Mouse (Mus musculus): ENCODE data around the gene Ccdc187. TPM values are rescaled to one million over a fixed set of nuclear protein-coding genes. Genes with fewer than 3 reads are reported as not detected.

The Ccdc187 gene
- 0.01 TPM for polyA plus RNA-seq (2012; fragmentation: generic; extraction: Trizol)

GRCm38 (mm10) chr2:26294457-26294856, at the start of gene Ccdc187:
Gene Ccdc187, minus strand, starts transcription at chr2:26294557.
- no peak within 1 kb of the TSS for H3K4me2 ChIP-seq (ENCODE audit: low read depth)
- no peaks in the 10 kb centered on the region for H3K79me2 ChIP-seq (ENCODE audit: control insufficient read depth, insufficient read depth)
- no peak for TF ChIP-seq POLR2AphosphoS2 (IDR thresholded peaks at IDR 0.05; ENCODE audit: insufficient read length, low read depth)
- peak in 1 of 3 experiments; percentile 86 for TF ChIP-seq MYOD1 (IDR thresholded peaks at IDR 0.05; ENCODE audit: control insufficient read depth in 1 of 3, insufficient read length in 2 of 3, low read depth in 2 of 3)
- peaks cover 21% of the 10 kb centered on the region for H3K27me3 ChIP-seq (ENCODE audit: control insufficient read depth, insufficient read depth, insufficient read length)
- H3K36me3 ChIP-seq (ENCODE audit: control insufficient read depth, insufficient read depth), result no peaks in the 10 kb centered on the region
- no peak within 1 kb of the TSS for H3K4me3 ChIP-seq
- H3ac ChIP-seq (ENCODE audit: control insufficient read depth, insufficient read length), result no peak within 1 kb of the TSS

- H3K4me2 ChIP-seq (ENCODE audit: low read depth), result no peak overlapping the region
- no peak overlapping the region for H3K4me3 ChIP-seq
- no peak overlapping the region for H3ac ChIP-seq (ENCODE audit: control insufficient read depth, insufficient read length)
- H3K27me3 ChIP-seq (ENCODE audit: control insufficient read depth, insufficient read depth, insufficient read length), result no peaks in the 10 kb centered on the region
- peaks cover 2% of the 10 kb centered on the region for H3K36me3 ChIP-seq (ENCODE audit: control insufficient read depth, insufficient read depth)
- no peaks in the 10 kb centered on the region for H3K79me2 ChIP-seq (ENCODE audit: control insufficient read depth, insufficient read depth)
- TF ChIP-seq USF1 (IDR thresholded peaks at IDR 0.05; ENCODE audit: low read depth) (no peak), REST (IDR thresholded peaks at IDR 0.05; ENCODE audit: insufficient read depth, insufficient read length) (no peak), TCF12 (IDR thresholded peaks at IDR 0.05; ENCODE audit: insufficient read depth, poor library complexity, severe bottlenecking) (no peak)
Measured at GRCm38 (mm10) chr2:26342609-26343490, 48.5 kb upstream of the Ccdc187 start.

GRCm38 (mm10) chr2:26342044-26342443, 47.7 kb upstream of the Ccdc187 start:
- TF ChIP-seq USF1 (IDR thresholded peaks at IDR 0.05; ENCODE audit: low read depth) (peak; percentile 41), MAX (IDR thresholded peaks at IDR 0.05; ENCODE audit: low read depth) (no peak), POLR2AphosphoS2 (IDR thresholded peaks at IDR 0.05; ENCODE audit: insufficient read length, low read depth) (no peak), MYOD1 (IDR thresholded peaks at IDR 0.05; ENCODE audit: control insufficient read depth in 1 of 3, insufficient read length in 2 of 3, low read depth in 2 of 3) (peak; percentile 32 to 99 (median 96)), TCF12 (IDR thresholded peaks at IDR 0.05; ENCODE audit: insufficient read depth, poor library complexity, severe bottlenecking) (peak; percentile 22), REST (IDR thresholded peaks at IDR 0.05; ENCODE audit: insufficient read depth, insufficient read length) (no peak), MYOG (IDR thresholded peaks at IDR 0.05; ENCODE audit: control insufficient read depth in 1 of 3, insufficient read depth in 1 of 3, insufficient read length in 2 of 3, low read depth in 2 of 3) (peak; percentile 61 to 96 (median 94)), CEBPB (IDR thresholded peaks at IDR 0.05; ENCODE audit: insufficient read depth, poor library complexity, severe bottlenecking) (no peak), POLR2A (IDR thresholded peaks at IDR 0.05; ENCODE audit: insufficient read length, low read depth) (no peak), SRF (IDR thresholded peaks at IDR 0.05; ENCODE audit: control insufficient read depth, insufficient read length, low read depth) (no peak), E2F4 (IDR thresholded peaks at IDR 0.05; ENCODE audit: insufficient read depth) (no peak), TCF3 (IDR thresholded peaks at IDR 0.05; ENCODE audit: insufficient read length, low read depth) (peak; percentile 88)
- H3K79me2 ChIP-seq (ENCODE audit: control insufficient read depth, insufficient read depth), result no peaks in the 10 kb centered on the region
- peak overlapping the region; percentile 38 for H3K4me2 ChIP-seq (ENCODE audit: low read depth)
- no peak overlapping the region for H3K4me3 ChIP-seq
- no peak overlapping the region for H3ac ChIP-seq (ENCODE audit: control insufficient read depth, insufficient read length)
- no peaks in the 10 kb centered on the region for H3K27me3 ChIP-seq (ENCODE audit: control insufficient read depth, insufficient read depth, insufficient read length)
- no peaks in the 10 kb centered on the region for H3K36me3 ChIP-seq (ENCODE audit: control insufficient read depth, insufficient read depth)

- no peaks in the 10 kb centered on the region for H3K36me3 ChIP-seq (ENCODE audit: control insufficient read depth, insufficient read depth)
- H3K79me2 ChIP-seq (ENCODE audit: control insufficient read depth, insufficient read depth), result no peaks in the 10 kb centered on the region
- H3K4me3 ChIP-seq, result no peak overlapping the region
- peak overlapping the region; percentile 38 for H3K4me2 ChIP-seq (ENCODE audit: low read depth)
- H3K27me3 ChIP-seq (ENCODE audit: control insufficient read depth, insufficient read depth, insufficient read length), result no peaks in the 10 kb centered on the region
- TF ChIP-seq POLR2AphosphoS2 (IDR thresholded peaks at IDR 0.05; ENCODE audit: insufficient read length, low read depth) (no peak), SRF (IDR thresholded peaks at IDR 0.05; ENCODE audit: control insufficient read depth, insufficient read length, low read depth) (no peak), REST (IDR thresholded peaks at IDR 0.05; ENCODE audit: insufficient read depth, insufficient read length) (no peak), MYOG (IDR thresholded peaks at IDR 0.05; ENCODE audit: control insufficient read depth in 1 of 3, insufficient read depth in 1 of 3, insufficient read length in 2 of 3, low read depth in 2 of 3) (no peak)
- no peak overlapping the region for H3ac ChIP-seq (ENCODE audit: control insufficient read depth, insufficient read length)
Measured at GRCm38 (mm10) chr2:26341510-26341981, 47.2 kb upstream of the Ccdc187 start.

DNA sequence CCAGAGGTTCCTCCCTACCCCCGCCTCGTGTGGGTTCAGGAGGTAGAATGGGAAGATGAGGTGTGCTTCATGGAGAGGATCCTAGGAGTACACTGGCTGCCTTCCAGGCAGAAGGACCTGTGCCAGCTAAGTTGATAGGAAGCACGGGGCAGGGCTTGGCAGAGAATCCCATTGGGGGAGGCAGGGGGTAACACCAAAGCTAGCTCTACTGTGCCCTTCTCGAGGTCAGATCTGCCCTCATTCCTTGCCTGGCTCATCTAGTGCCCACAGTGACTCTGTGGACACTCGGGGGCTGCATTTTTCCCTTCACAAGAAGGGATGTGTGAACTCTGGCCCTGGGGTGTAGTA, 44.8 kb upstream of the Ccdc187 start:
- Histone ChIP-seq H3K36me3 (ENCODE audit: control insufficient read depth, insufficient read depth) (no peaks in the 10 kb centered on the region), H3ac (ENCODE audit: control insufficient read depth, insufficient read length) (no peak overlapping the region), H3K4me3 (no peak overlapping the region), H3K4me2 (ENCODE audit: low read depth) (no peak overlapping the region), H3K27me3 (ENCODE audit: control insufficient read depth, insufficient read depth, insufficient read length) (no peaks in the 10 kb centered on the region), H3K79me2 (ENCODE audit: control insufficient read depth, insufficient read depth) (no peaks in the 10 kb centered on the region)
- TF ChIP-seq MAX (IDR thresholded peaks at IDR 0.05; ENCODE audit: low read depth) (no peak), MYOD1 (IDR thresholded peaks at IDR 0.05; ENCODE audit: control insufficient read depth in 1 of 3, insufficient read length in 2 of 3, low read depth in 2 of 3) (no peak), TCF3 (IDR thresholded peaks at IDR 0.05; ENCODE audit: insufficient read length, low read depth) (no peak), REST (IDR thresholded peaks at IDR 0.05; ENCODE audit: insufficient read depth, insufficient read length) (no peak), MYOG (IDR thresholded peaks at IDR 0.05; ENCODE audit: control insufficient read depth in 1 of 3, insufficient read depth in 1 of 3, insufficient read length in 2 of 3, low read depth in 2 of 3) (no peak), SRF (IDR thresholded peaks at IDR 0.05; ENCODE audit: control insufficient read depth, insufficient read length, low read depth) (no peak), POLR2A (IDR thresholded peaks at IDR 0.05; ENCODE audit: insufficient read length, low read depth) (no peak), TCF12 (IDR thresholded peaks at IDR 0.05; ENCODE audit: insufficient read depth, poor library complexity, severe bottlenecking) (no peak), POLR2AphosphoS2 (IDR thresholded peaks at IDR 0.05; ENCODE audit: insufficient read length, low read depth) (no peak), E2F4 (IDR thresholded peaks at IDR 0.05; ENCODE audit: insufficient read depth) (no peak), CEBPB (IDR thresholded peaks at IDR 0.05; ENCODE audit: insufficient read depth, poor library complexity, severe bottlenecking) (no peak), USF1 (IDR thresholded peaks at IDR 0.05; ENCODE audit: low read depth) (no peak)
